Mouse (Mus musculus) cerebellum, adult (tissue): ENCODE measurements around the gene Dclre1a.

Source experiments
- ATAC-seq: cut with Nextera tagmentation; 2 replicates; pipeline ENCODE4 v1.9.2; 2017; ENCODE audit warnings: mild to moderate bottlenecking, moderate library complexity, mixed read lengths; ENCODE audit not compliant: insufficient number of reproducible peaks, low FRiP score, low TSS enrichment

Gene Dclre1a

DNA sequence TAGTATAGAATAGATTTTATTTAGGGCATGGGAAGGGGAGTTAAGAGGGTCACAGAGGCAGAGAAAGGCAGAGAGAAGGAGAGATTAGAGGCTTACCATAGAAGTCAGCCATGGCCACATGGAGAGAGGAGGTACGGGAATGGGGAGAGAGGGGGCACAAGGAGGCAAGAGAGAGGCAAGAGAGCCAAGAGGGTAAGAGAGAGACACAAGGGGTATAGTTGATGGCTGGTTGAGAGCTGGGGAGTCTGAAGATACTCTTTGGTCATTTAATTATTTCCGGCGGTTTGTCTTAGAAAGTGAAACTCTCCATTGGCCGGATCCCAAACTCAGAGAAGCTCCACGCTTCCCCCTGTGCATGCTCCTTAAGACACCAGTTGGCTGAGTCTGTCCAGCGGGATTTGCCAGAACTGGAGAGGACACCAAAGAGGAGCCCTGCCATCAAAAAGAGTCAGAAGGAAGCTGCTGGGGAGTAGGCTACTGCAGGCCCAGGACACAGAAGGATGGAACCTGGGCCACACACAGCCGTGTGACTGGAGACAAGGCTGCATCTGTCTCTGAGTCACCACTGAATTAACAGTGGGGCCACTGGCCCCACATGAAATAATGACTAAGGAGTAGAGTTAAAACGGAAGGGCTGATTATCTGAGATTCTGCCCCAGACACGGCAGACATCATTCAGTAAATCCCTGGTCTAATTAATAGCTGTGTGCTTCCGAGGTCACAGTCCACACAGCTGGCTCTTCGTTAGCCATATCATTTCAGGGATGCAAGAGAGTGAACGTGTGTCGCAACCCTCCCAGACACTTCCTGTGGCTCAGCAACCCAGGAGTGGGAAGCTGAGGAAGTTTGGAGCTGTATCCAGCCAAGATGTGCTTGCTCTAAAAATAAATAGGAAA, 62.4 kb downstream of the Dclre1a start:
- ATAC-seq = no peak

DNA sequence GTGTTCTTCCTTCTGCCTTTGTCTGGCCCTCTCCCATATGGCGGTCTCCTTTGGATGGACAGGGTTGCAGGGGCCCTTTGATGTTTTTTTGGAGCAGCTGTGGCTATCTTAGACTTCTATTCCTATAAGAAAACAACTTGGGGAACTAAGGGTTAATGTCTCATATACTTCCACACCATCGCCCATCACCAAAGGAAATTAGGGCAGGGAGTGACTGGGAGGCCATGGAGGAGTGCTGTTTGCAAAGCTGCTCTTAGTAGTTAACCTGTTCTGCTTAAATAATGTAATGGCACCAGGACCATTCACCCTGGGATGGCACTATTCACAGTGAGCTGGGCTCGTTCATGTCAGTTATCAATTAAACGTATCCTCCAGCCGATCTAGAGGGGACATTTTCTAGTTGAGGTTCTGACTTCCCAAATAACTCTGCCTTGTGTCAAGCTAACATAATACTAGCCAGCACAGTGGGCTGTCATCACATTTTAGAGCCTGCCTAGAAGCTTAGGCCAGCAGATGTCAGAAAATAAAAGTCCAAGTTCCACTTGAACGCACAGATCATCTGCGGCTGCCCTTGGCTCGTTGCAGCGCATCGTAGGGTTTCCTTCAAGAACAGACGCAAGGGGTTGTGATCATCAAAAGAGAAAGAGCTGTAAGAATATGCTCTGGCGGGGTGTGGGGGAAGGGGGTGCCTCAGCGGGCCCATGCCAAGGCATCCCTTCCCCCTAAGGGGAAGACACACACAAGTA, 63.2 kb downstream of the Dclre1a start:
- ATAC-seq = no peak
